Mouse (Mus musculus) myocyte (in vitro differentiated cells): ENCODE results near the gene Tspan15. TPM values are rescaled to one million over a fixed set of nuclear protein-coding genes. Genes with fewer than 3 reads are reported as not detected.
A peak's percentile ranks its signal among the peaks of the same experiment; 100 is the strongest.

Experiments used
- H3K27me3 ChIP-seq: one replicate; pipeline ENCODE4 v1.6.1; 2011; ENCODE audit not compliant: control insufficient read depth, insufficient read depth, insufficient read length
- H3K36me3 ChIP-seq: one replicate; pipeline ENCODE4 v1.6.1; 2011; ENCODE audit not compliant: control insufficient read depth, insufficient read depth
- H3K4me2 ChIP-seq: one replicate; pipeline ENCODE4 v1.6.1; 2011; ENCODE audit warnings: low read depth, control low read depth
- H3K4me3 ChIP-seq: one replicate; pipeline ENCODE4 v1.5.1; 2011; ENCODE audit warnings: mild to moderate bottlenecking, control low read depth, moderate library complexity
- H3K79me2 ChIP-seq: one replicate; pipeline ENCODE4 v1.6.1; 2011; ENCODE audit not compliant: control insufficient read depth, insufficient read depth
- H3ac ChIP-seq: one replicate; pipeline ENCODE4 v1.6.1; 2011; ENCODE audit not compliant: control insufficient read depth, insufficient read length
- CEBPB ChIP-seq: IDR thresholded peaks from 2 replicates; pipeline ENCODE4 v1.6.1; 2011; ENCODE audit warnings: mild to moderate bottlenecking, moderate library complexity; ENCODE audit not compliant: poor library complexity, insufficient read depth, severe bottlenecking
- E2F4 ChIP-seq: IDR thresholded peaks from one replicate; pipeline ENCODE4 v1.6.1; 2011; ENCODE audit warnings: mild to moderate bottlenecking, control low read depth, moderate library complexity; ENCODE audit not compliant: insufficient read depth
- MAX ChIP-seq: IDR thresholded peaks from one replicate; pipeline ENCODE4 v1.6.1; 2011; ENCODE audit warnings: low read depth, mild to moderate bottlenecking, control low read depth
- MYOD1 ChIP-seq, 3 experiments: IDR thresholded peaks; one replicate each; pipeline ENCODE4 v1.6.1; 2011; ENCODE audit warnings: control low read depth in 2 of 3, low read depth in 2 of 3, mild to moderate bottlenecking in 2 of 3, moderate library complexity in 1 of 3; ENCODE audit not compliant: insufficient read length in 2 of 3, control insufficient read depth in 1 of 3
- MYOG ChIP-seq, 3 experiments: IDR thresholded peaks; one replicate each; pipeline ENCODE4 v1.6.1; 2011; ENCODE audit warnings: control low read depth in 2 of 3, low read depth in 2 of 3, mild to moderate bottlenecking in 2 of 3; ENCODE audit not compliant: insufficient read length in 2 of 3, control insufficient read depth in 1 of 3, insufficient read depth in 1 of 3
- POLR2A ChIP-seq: IDR thresholded peaks from one replicate; pipeline ENCODE4 v1.6.1; 2011; ENCODE audit warnings: low read depth, mild to moderate bottlenecking, control low read depth, moderate library complexity; ENCODE audit not compliant: insufficient read length
- POLR2AphosphoS2 ChIP-seq: IDR thresholded peaks from one replicate; pipeline ENCODE4 v1.6.1; 2011; ENCODE audit warnings: low read depth, control low read depth; ENCODE audit not compliant: insufficient read length
- REST ChIP-seq: IDR thresholded peaks from one replicate; pipeline ENCODE4 v1.6.1; 2011; ENCODE audit warnings: mild to moderate bottlenecking, control low read depth, moderate library complexity; ENCODE audit not compliant: insufficient read depth, insufficient read length
- SRF ChIP-seq: IDR thresholded peaks from one replicate; pipeline ENCODE4 v1.6.1; 2011; ENCODE audit warnings: low read depth; ENCODE audit not compliant: control insufficient read depth, insufficient read length
- TCF12 ChIP-seq: IDR thresholded peaks from one replicate; pipeline ENCODE4 v1.6.1; 2011; ENCODE audit warnings: mild to moderate bottlenecking, control low read depth; ENCODE audit not compliant: poor library complexity, insufficient read depth, severe bottlenecking
- TCF3 ChIP-seq: IDR thresholded peaks from one replicate; pipeline ENCODE4 v1.6.1; 2011; ENCODE audit warnings: low read depth, control low read depth; ENCODE audit not compliant: insufficient read length
- USF1 ChIP-seq: IDR thresholded peaks from one replicate; pipeline ENCODE4 v1.6.1; 2011; ENCODE audit warnings: low read depth, mild to moderate bottlenecking, control low read depth, moderate library complexity
- polyA plus RNA-seq: library from polyadenylated mRNA; unstranded; fragments of >200 nt; fragmentation: generic; extraction: Trizol; gene quantifications from one replicate; pipeline ENCODE4 v1.2.1, GENCODE M21; 2012; ENCODE audit warnings: missing spikeins

Gene Tspan15
- polyA plus RNA-seq, 1 experiment, result 18.7 TPM

DNA sequence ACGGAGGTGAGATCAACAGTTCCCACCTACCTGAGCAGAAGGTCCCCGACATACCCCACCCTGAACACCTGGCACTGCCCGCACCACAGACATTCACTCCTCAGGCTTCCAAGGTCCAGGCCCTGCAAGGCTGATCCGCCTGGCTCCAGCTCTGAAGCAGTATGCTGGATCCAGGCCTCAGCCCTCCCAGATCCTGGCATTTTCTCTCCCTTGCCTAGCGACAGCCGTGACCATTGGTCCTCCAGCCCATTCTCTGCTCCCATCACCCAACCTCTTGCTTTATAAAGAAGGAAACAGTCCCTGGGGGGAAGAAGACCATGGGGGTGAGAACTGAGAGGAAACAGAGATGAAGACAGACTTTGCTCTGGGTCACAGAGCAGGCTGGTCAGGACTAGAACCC is 37.0 kb downstream of the Tspan15 start:
- Histone ChIP-seq H3ac (no peak overlapping the region), H3K79me2 (no peaks in the 10 kb centered on the region), H3K27me3 (no peaks in the 10 kb centered on the region), H3K36me3 (no peaks in the 10 kb centered on the region), H3K4me3 (no peak overlapping the region), H3K4me2 (peak overlapping the region; percentile 56)
- TF ChIP-seq POLR2A, result no peak
- no peak for TF ChIP-seq POLR2AphosphoS2
- TF ChIP-seq USF1, result no peak
- TF ChIP-seq CEBPB, result no peak
- no peak for TF ChIP-seq TCF3
- no peak for TF ChIP-seq SRF
- no peak for TF ChIP-seq REST
- no peak for TF ChIP-seq MYOD1 (IDR thresholded peaks at IDR 0.05; ENCODE audit: control insufficient read depth in 1 of 3, insufficient read length in 2 of 3, low read depth in 2 of 3)

DNA sequence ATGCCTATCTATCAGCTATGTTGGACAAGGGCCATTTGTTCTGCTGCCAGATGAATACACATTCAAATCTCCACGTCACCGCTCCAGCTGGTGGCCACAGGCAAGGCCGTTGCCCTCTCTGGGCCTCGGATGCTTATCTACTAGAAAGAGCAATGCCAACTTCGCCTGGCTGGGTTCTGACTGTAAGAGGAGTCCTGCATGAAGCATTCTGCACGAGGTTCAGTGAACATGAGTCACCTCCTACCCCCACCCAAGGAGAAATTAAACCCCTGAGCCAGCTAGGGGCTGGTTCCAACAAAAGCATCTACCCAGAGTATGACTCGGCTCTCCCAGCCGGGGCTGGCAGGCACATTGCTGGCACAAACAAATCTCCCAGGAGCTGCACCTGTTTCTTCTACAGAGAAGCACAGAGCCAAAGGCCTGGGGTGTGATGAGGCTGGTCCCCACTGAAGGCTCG is 38.3 kb downstream of the Tspan15 start:
- no peak for TF ChIP-seq SRF
- TF ChIP-seq MYOG (IDR thresholded peaks at IDR 0.05; ENCODE audit: control insufficient read depth in 1 of 3, insufficient read depth in 1 of 3, insufficient read length in 2 of 3, low read depth in 2 of 3), result peak in 2 of 3 experiments; percentile 38 to 76
- peak; percentile 25 for TF ChIP-seq MAX
- TF ChIP-seq POLR2A, result no peak
- peak in 2 of 3 experiments; percentile 69 to 75 for TF ChIP-seq MYOD1 (IDR thresholded peaks at IDR 0.05; ENCODE audit: control insufficient read depth in 1 of 3, insufficient read length in 2 of 3, low read depth in 2 of 3)
- TF ChIP-seq POLR2AphosphoS2, result no peak
- no peak for TF ChIP-seq E2F4
- TF ChIP-seq TCF12, result peak; percentile 63
- no peak for TF ChIP-seq TCF3
- no peak for TF ChIP-seq REST
- TF ChIP-seq CEBPB, result no peak
- TF ChIP-seq USF1, result no peak
- Histone ChIP-seq H3K79me2 (no peaks in the 10 kb centered on the region), H3ac (no peak overlapping the region), H3K27me3 (no peaks in the 10 kb centered on the region), H3K36me3 (no peaks in the 10 kb centered on the region), H3K4me3 (no peak overlapping the region), H3K4me2 (peak overlapping the region; percentile 56)

DNA sequence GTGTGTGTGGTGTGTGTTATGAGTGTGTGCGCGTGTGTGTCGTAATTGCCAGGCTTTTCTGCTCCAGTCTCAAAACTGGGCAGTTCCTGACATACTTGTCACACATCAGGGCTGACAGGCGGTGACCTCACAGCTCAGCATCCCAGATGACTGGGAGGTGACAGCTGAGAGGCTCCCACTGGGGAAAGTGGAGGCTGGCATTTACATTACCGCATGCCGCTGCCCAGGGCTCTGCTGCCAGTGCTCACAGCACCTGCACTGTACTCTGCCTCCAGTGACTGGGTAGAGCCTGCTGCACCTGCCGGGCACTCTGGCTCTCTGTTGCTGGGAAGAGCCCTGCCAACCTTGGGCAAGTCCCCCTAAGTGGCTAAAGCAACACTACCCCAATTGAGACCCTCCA is 40.2 kb downstream of the Tspan15 start:
- Histone ChIP-seq H3K79me2 (no peaks in the 10 kb centered on the region), H3K36me3 (no peaks in the 10 kb centered on the region), H3K4me2 (no peak overlapping the region), H3K27me3 (no peaks in the 10 kb centered on the region), H3K4me3 (no peak overlapping the region), H3ac (no peak overlapping the region)
- TF ChIP-seq MAX (no peak), POLR2AphosphoS2 (no peak), E2F4 (no peak), TCF12 (no peak), MYOD1 (IDR thresholded peaks at IDR 0.05; ENCODE audit: control insufficient read depth in 1 of 3, insufficient read length in 2 of 3, low read depth in 2 of 3) (peak in 1 of 3 experiments; percentile 25), SRF (no peak), MYOG (IDR thresholded peaks at IDR 0.05; ENCODE audit: control insufficient read depth in 1 of 3, insufficient read depth in 1 of 3, insufficient read length in 2 of 3, low read depth in 2 of 3) (peak in 1 of 3 experiments; percentile 51)

DNA sequence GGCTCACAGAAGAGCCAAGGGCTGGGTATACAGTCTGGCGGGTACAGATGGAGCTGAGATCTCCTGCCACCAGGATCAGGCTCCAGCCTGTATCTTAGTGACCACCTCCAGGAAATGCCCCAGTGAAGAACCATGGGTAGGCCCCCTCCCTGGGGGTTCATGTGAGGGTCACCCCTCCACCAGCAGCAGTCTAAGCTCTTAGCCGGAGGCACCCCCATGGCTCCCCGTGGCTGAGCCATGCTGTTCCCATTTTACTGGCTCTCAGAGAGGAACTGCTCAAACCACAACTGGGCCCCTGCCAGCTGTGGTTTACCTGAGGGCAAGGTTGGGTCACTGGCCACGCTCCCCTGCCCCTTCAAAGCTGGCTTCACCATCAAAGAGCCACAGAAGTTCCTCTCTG is 41.1 kb downstream of the Tspan15 start:
- Histone ChIP-seq H3K27me3 (no peaks in the 10 kb centered on the region), H3K79me2 (no peaks in the 10 kb centered on the region), H3K4me2 (no peak overlapping the region), H3ac (no peak overlapping the region), H3K4me3 (no peak overlapping the region), H3K36me3 (no peaks in the 10 kb centered on the region)
- no peak for TF ChIP-seq SRF
- no peak for TF ChIP-seq CEBPB
- no peak for TF ChIP-seq E2F4
- TF ChIP-seq TCF3, result no peak
- no peak for TF ChIP-seq MAX

DNA sequence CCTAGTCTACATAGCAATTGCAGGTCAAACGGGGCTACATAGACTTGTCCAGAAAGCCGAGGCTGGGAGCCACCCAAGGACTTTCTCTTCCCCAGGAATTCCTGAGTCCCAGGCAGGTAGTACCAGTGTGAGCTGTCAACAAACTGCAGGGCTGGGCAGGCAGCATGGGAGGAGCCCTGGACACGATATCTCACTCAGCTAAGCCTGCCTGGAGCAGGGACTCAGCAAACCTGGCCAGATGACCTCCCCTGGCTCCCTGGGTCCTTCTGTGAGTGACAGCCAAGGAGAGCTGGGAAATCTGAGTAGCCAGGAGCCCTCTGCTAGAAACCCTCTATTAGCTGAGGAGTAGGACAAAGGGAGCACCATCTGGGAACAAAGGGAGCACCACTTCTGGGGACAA is 41.7 kb downstream of the Tspan15 start:
- Histone ChIP-seq H3ac (no peak overlapping the region), H3K4me2 (no peak overlapping the region), H3K79me2 (no peaks in the 10 kb centered on the region), H3K27me3 (no peaks in the 10 kb centered on the region), H3K4me3 (no peak overlapping the region), H3K36me3 (no peaks in the 10 kb centered on the region)
- TF ChIP-seq CEBPB (no peak), USF1 (no peak), MYOG (IDR thresholded peaks at IDR 0.05; ENCODE audit: control insufficient read depth in 1 of 3, insufficient read depth in 1 of 3, insufficient read length in 2 of 3, low read depth in 2 of 3) (no peak), MAX (no peak), TCF12 (no peak), POLR2A (no peak), REST (no peak), TCF3 (no peak), POLR2AphosphoS2 (no peak), E2F4 (no peak), MYOD1 (IDR thresholded peaks at IDR 0.05; ENCODE audit: control insufficient read depth in 1 of 3, insufficient read length in 2 of 3, low read depth in 2 of 3) (no peak), SRF (no peak)
